Mouse (Mus musculus) liver, embryonic 12.5 days (tissue): ENCODE measurements around the gene Wbp11. TPM values are rescaled to one million over a fixed set of nuclear protein-coding genes. Genes with fewer than 3 reads are reported as not detected.

Experiments used
- ATAC-seq: fragments of 200-750 bp; cut with Nextera tagmentation; 2 replicates; pipeline ENCODE4 v1.8.0; 2017; ENCODE audit warnings: moderate number of reproducible peaks, mild to moderate bottlenecking, moderate library complexity
- H3K27ac ChIP-seq: fragments of 300-500 bp; sonication (generic); 2 replicates; pipeline ENCODE4 v1.5.1; 2016; ENCODE audit warnings: mild to moderate bottlenecking
- H3K27me3 ChIP-seq: fragments of 300-500 bp; sonication (generic); replicated peaks from 2 replicates; pipeline ENCODE4 v1.6.1; 2016; ENCODE audit warnings: mild to moderate bottlenecking, moderate library complexity
- H3K36me3 ChIP-seq: fragments of 300-500 bp; sonication (generic); 2 replicates; pipeline ENCODE4 v1.6.1; 2016; ENCODE audit warnings: mild to moderate bottlenecking, moderate library complexity
- H3K4me1 ChIP-seq: fragments of 300-500 bp; sonication (generic); 2 replicates; pipeline ENCODE4 v1.6.1; 2016
- H3K4me2 ChIP-seq: fragments of 300-500 bp; sonication (generic); 2 replicates; pipeline ENCODE4 v1.6.1; 2016; ENCODE audit warnings: mild to moderate bottlenecking, moderate library complexity
- H3K4me3 ChIP-seq: fragments of 300-500 bp; sonication (generic); 2 replicates; pipeline ENCODE4 v1.5.1; 2016; ENCODE audit warnings: mild to moderate bottlenecking, moderate library complexity
- H3K9ac ChIP-seq: fragments of 300-500 bp; sonication (generic); 2 replicates; pipeline ENCODE4 v1.6.1; 2016; ENCODE audit warnings: mild to moderate bottlenecking, moderate library complexity
- H3K9me3 ChIP-seq: fragments of 300-500 bp; sonication (generic); replicated peaks from 2 replicates; pipeline ENCODE4 v1.6.1; 2016; ENCODE audit warnings: mild to moderate bottlenecking, moderate library complexity
- WGBS: fragments of 180-500 bp; shearing (Covaris S2); methylation state at CpG from one replicate; pipeline ENCODE4 v1.1.7; 2016; ENCODE audit not compliant: insufficient replicate concordance; 5-methylcytosine and 5-hydroxymethylcytosine counted together
- polyA plus RNA-seq: library from polyadenylated mRNA; unstranded; fragments of >200 nt; fragmentation: Nextera tagmentation; extraction: Ambion mirVana; gene quantifications from 2 replicates; pipeline ENCODE4 v1.2.1, GENCODE M21; 2016

The Wbp11 gene
- polyA plus RNA-seq, 1 experiment from 2014 or later, result 97.3 TPM

GRCm38 (mm10) chr6:136831712-136832111, 3.7 kb upstream of the Wbp11 start:
- Histone ChIP-seq H3K27me3 (peaks cover 21% of the 10 kb centered on the region), H3K4me1 (peaks cover 11% of the 10 kb centered on the region), H3K4me2 (no peak overlapping the region), H3K27ac (no peak overlapping the region), H3K9me3 (no peaks in the 10 kb centered on the region), H3K36me3 (no peaks in the 10 kb centered on the region), H3K9ac (no peak overlapping the region), H3K4me3 (no peak overlapping the region)
- no peak for ATAC-seq
- 27% methylated on average over 5 of the region's 5 CpGs for WGBS

GRCm38 (mm10) chr6:136828681-136829080, 648 bp upstream of the Wbp11 start:
- Histone ChIP-seq H3K27me3 (0 out of 2 replicates have a peak, but pooled peaks cover 3% of the 10 kb centered on the region), H3K9me3 (no peaks in the 10 kb centered on the region), H3K27ac (peak overlapping the region; percentile 69), H3K4me2 (peak overlapping the region; percentile 70), H3K4me1 (peaks cover 16% of the 10 kb centered on the region), H3K36me3 (peaks cover 22% of the 10 kb centered on the region), H3K4me3 (peak overlapping the region; percentile 97), H3K9ac (peak overlapping the region; percentile 50)
- no peak for ATAC-seq
- WGBS, result 28% methylated on average over 4 of the region's 4 CpGs

DNA sequence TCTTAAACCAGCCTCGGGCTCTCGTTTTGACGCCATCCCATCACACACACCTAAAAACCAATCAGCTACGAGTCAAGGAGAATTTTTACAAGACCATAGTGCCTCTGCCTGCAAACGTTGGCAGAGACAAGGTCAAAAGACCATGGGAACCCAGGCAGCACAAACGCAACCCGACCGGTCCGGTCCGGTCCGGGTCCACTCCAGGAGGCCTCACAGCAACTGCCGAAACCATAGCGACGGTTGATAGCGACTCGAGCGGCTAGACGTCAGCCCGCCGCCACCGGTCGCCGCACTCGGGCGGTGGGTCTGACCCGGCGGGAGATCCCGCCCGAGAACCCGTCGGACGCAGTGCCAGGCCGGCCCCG, 535 bp downstream of the Wbp11 start, which contains the start of gene BC049715:
BC049715 (plus strand) TSS at position 111 of the 365 bp plus-strand sequence.
- peak; percentile 35; the same call in 1 of the 2 replicates for ATAC-seq
- Histone ChIP-seq H3K4me1 (peaks cover 16% of the 10 kb centered on the region), H3K27me3 (0 out of 2 replicates have a peak, but pooled peaks cover 3% of the 10 kb centered on the region), H3K4me3 (peak within 1 kb of the TSS; percentile 97), H3K9me3 (no peaks in the 10 kb centered on the region), H3K27ac (peak within 1 kb of the TSS; percentile 87), H3K4me2 (peak within 1 kb of the TSS; percentile 87), H3K36me3 (peaks cover 30% of the 10 kb centered on the region), H3K9ac (peak within 1 kb of the TSS; percentile 98)
- WGBS, result under 1% methylated on average over 34 of the region's 34 CpGs

DNA sequence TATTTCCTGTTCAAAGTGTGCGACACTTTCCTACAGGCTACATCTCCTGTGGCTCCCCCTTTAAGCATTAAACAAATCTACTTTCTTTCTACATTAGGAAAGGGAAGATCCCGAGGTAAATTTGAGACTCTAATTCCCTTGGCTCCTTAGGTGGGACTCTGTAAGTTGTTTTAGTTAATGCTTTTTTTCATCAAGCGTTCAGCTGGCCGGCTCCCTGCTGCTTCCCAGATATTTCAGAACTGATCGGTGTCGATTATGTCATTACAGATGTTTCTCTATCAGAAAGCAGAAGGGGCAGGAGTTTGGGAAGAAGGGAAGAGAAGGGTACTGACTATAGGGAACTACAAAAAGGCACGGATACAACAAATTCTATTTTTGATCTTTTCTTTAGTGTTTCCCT, 917 bp downstream of the Wbp11 start:
- Histone ChIP-seq H3K4me1 (peaks cover 16% of the 10 kb centered on the region), H3K27ac (peak overlapping the region; percentile 87), H3K9me3 (no peaks in the 10 kb centered on the region), H3K4me2 (peak overlapping the region; percentile 87), H3K36me3 (peaks cover 34% of the 10 kb centered on the region), H3K4me3 (peak overlapping the region; percentile 97), H3K27me3 (0 out of 2 replicates have a peak, but pooled peaks cover 3% of the 10 kb centered on the region), H3K9ac (peak overlapping the region; percentile 98)
- WGBS, result 4% methylated on average over 7 of the region's 7 CpGs
- no peak for ATAC-seq

GRCm38 (mm10) chr6:136824987-136825386, 3.0 kb downstream of the Wbp11 start:
- WGBS, result 91% methylated on average over 8 of the region's 8 CpGs

DNA sequence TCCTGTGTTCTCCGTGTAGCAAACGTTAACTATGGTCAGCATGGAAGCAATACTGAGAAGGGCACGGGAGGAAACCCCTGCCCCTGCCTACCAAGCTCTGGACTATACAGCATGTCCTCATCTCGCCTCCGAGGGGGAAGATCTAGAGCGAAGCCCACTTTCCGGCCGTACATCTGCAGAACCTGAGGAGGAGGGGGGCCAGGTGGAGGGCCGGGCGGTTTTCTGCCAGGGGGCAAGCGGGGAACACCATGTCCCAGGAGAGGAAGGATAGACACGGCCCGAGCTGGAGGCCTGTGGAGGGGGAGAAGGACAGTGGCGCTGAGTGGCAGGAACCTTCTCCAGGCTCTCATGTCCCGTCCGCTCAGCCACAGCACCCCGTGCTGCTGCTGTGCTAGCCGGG, 6.9 kb downstream of the Wbp11 start:
- H3K4me1 ChIP-seq, result no peaks in the 10 kb centered on the region
- no peak overlapping the region for H3K4me2 ChIP-seq
- no peak overlapping the region for H3K9ac ChIP-seq
- ATAC-seq, result 0 out of 2 replicates have a peak, but pooled peaks have one; percentile 28
- no peak overlapping the region for H3K27ac ChIP-seq
- no peaks in the 10 kb centered on the region for H3K27me3 ChIP-seq
- WGBS, result 89% methylated on average over 18 of the region's 18 CpGs
- peaks cover 94% of the 10 kb centered on the region for H3K36me3 ChIP-seq
- H3K9me3 ChIP-seq, result no peaks in the 10 kb centered on the region
- H3K4me3 ChIP-seq, result no peak overlapping the region

More at GRCm38 (mm10) chr6:136824987-136825386, 3.0 kb downstream of the Wbp11 start:
- H3K27ac ChIP-seq, result no peak overlapping the region
- peaks cover 55% of the 10 kb centered on the region for H3K36me3 ChIP-seq
- H3K9ac ChIP-seq, result no peak overlapping the region
- no peaks in the 10 kb centered on the region for H3K9me3 ChIP-seq
- no peaks in the 10 kb centered on the region for H3K27me3 ChIP-seq
- H3K4me3 ChIP-seq, result no peak overlapping the region
- H3K4me2 ChIP-seq, result no peak overlapping the region
- ATAC-seq, result no peak
- peaks cover 16% of the 10 kb centered on the region for H3K4me1 ChIP-seq

GRCm38 (mm10) chr6:136820381-136820780, 7.7 kb downstream of the Wbp11 start:
- Histone ChIP-seq H3K9me3 (no peaks in the 10 kb centered on the region), H3K9ac (no peak overlapping the region), H3K4me2 (no peak overlapping the region), H3K36me3 (peaks cover 96% of the 10 kb centered on the region), H3K4me3 (no peak overlapping the region), H3K27ac (no peak overlapping the region), H3K27me3 (no peaks in the 10 kb centered on the region), H3K4me1 (no peaks in the 10 kb centered on the region)
- ATAC-seq, result peak; percentile 36; the same call in 1 of the 2 replicates
- 92% methylated on average over 21 of the region's 21 CpGs for WGBS

- H3K36me3 ChIP-seq, result peaks cover 99% of the 10 kb centered on the region
- H3K9ac ChIP-seq, result no peak overlapping the region
- H3K4me1 ChIP-seq, result no peaks in the 10 kb centered on the region
- H3K4me3 ChIP-seq, result no peak overlapping the region
- no peaks in the 10 kb centered on the region for H3K9me3 ChIP-seq
- H3K4me2 ChIP-seq, result no peak overlapping the region
- 89% methylated on average over 3 of the region's 3 CpGs for WGBS
- ATAC-seq, result no peak
- no peaks in the 10 kb centered on the region for H3K27me3 ChIP-seq
- H3K27ac ChIP-seq, result no peak overlapping the region
These were observed 10.5 kb downstream of the Wbp11 start for GRCm38 (mm10) chr6:136817549-136817948.

DNA sequence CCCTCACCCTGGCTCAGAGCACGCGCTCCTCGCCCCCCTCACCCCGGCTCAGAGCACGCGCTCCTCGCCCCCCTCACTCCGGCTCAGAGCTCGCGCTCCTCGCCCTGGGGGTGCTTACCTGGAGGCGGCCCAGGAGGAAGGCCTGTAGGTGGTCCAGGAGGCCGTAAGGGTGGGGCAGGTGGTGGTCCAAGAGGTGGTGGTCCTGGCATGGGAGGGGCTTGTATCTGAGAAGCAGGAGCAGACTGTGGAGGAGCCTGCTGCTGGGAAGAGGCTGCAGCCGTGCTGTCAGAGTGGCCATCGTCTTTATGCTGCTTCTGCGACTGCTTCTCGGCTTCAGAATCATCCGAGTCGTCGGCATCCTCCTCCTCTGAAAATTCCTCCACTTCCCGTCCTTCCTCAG, 11.2 kb downstream of the Wbp11 start:
- Histone ChIP-seq H3K27ac (no peak overlapping the region), H3K4me2 (no peak overlapping the region), H3K27me3 (no peaks in the 10 kb centered on the region), H3K4me1 (no peaks in the 10 kb centered on the region), H3K9ac (no peak overlapping the region), H3K4me3 (no peak overlapping the region), H3K36me3 (peaks cover 99% of the 10 kb centered on the region), H3K9me3 (no peaks in the 10 kb centered on the region)
- 91% methylated on average over 21 of the region's 21 CpGs for WGBS
- no peak for ATAC-seq

DNA sequence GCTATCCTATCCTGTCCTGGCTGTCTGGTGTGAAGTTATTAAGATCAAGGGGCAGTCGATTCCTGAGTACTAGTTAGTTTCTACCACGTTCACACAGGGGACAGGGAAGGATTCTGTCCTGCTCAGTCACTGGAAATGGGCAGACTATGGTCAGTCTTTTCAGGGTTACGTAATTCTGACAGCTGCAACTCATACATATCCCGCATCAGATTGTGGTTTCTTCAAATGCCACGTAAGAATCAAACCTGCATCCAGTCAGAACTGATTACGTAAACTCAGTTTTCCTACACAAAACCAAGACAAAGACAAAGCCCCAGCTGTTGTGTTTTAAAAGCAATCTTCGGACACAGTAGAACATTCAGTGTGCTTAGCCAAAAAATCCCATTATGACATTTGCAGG, 12.7 kb downstream of the Wbp11 start:
- H3K36me3 ChIP-seq, result peaks cover 99% of the 10 kb centered on the region
- no peak for ATAC-seq
- WGBS, result 87% methylated on average over 7 of the region's 7 CpGs

GRCm38 (mm10) chr6:136813117-136813516, 14.9 kb downstream of the Wbp11 start:
- H3K27me3 ChIP-seq, result no peaks in the 10 kb centered on the region
- no peak for ATAC-seq
- H3K4me2 ChIP-seq, result no peak overlapping the region
- H3K9ac ChIP-seq, result no peak overlapping the region
- H3K36me3 ChIP-seq, result peaks cover 85% of the 10 kb centered on the region
- peaks cover 24% of the 10 kb centered on the region for H3K4me1 ChIP-seq
- H3K27ac ChIP-seq, result no peak overlapping the region
- H3K4me3 ChIP-seq, result no peak overlapping the region
- WGBS, result 39% methylated on average over 4 of the region's 4 CpGs
- no peaks in the 10 kb centered on the region for H3K9me3 ChIP-seq

More for the DNA sequence above, 12.7 kb downstream of the Wbp11 start:
- Histone ChIP-seq H3K9ac (no peak overlapping the region), H3K27me3 (no peaks in the 10 kb centered on the region), H3K9me3 (no peaks in the 10 kb centered on the region), H3K27ac (no peak overlapping the region), H3K4me2 (no peak overlapping the region), H3K4me1 (peaks cover 11% of the 10 kb centered on the region), H3K4me3 (no peak overlapping the region)

GRCm38 (mm10) chr6:136811196-136811595, 16.8 kb downstream of the Wbp11 start:
- Histone ChIP-seq H3K27me3 (no peaks in the 10 kb centered on the region), H3K9me3 (no peaks in the 10 kb centered on the region), H3K4me2 (no peak overlapping the region), H3K4me1 (peaks cover 40% of the 10 kb centered on the region), H3K27ac (peak overlapping the region; percentile 36; the same call in 1 of the 2 replicates), H3K36me3 (peaks cover 66% of the 10 kb centered on the region), H3K4me3 (no peak overlapping the region), H3K9ac (no peak overlapping the region)
- 79% methylated on average over 10 of the region's 10 CpGs for WGBS
- ATAC-seq, result no peak

DNA sequence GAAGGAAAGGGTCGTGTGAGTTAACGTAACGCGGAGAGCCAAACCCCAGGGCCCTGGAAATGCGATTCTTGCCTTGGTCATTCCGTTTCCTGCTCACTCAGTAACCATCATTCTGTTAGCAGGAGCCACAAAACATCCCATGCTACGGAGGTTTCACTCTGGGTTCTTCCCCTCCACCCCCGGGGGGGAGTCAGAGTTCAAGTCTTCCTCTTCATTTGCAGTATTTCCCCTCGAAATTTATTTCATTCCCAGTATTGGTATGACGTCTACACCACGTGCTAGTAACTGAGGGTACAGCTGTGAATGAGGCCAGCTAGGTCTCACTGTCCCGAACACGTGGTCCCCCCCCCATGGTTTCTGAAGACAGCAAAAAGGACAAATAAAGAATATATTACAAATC, 18.4 kb downstream of the Wbp11 start:
- WGBS, result 34% methylated on average over 13 of the region's 13 CpGs
- no peak for ATAC-seq
- peak overlapping the region; percentile 95 for H3K4me3 ChIP-seq
- H3K36me3 ChIP-seq, result peaks cover 52% of the 10 kb centered on the region
- H3K4me2 ChIP-seq, result peak overlapping the region; percentile 85
- no peaks in the 10 kb centered on the region for H3K27me3 ChIP-seq
- 0 out of 2 replicates have a peak overlapping the region, but pooled peaks have one; percentile 23 for H3K27ac ChIP-seq
- H3K9me3 ChIP-seq, result no peaks in the 10 kb centered on the region
- H3K9ac ChIP-seq, result peak overlapping the region; percentile 95
- peaks cover 55% of the 10 kb centered on the region for H3K4me1 ChIP-seq
